Mouse (Mus musculus) urinary bladder, postnatal 25 days (tissue): ENCODE data around the gene Tubg2.
"Not testable (repeated sequence)": the region's sequence is repeated elsewhere in the genome, so short reads cannot be mapped to it uniquely, and the experiment has no call there.

Experiments
- DNase-seq: peaks from one replicate; pipeline ENCODE4 v3.0.0; 2022; ENCODE audit warnings: low spot score

Tubg2 gene

DNA sequence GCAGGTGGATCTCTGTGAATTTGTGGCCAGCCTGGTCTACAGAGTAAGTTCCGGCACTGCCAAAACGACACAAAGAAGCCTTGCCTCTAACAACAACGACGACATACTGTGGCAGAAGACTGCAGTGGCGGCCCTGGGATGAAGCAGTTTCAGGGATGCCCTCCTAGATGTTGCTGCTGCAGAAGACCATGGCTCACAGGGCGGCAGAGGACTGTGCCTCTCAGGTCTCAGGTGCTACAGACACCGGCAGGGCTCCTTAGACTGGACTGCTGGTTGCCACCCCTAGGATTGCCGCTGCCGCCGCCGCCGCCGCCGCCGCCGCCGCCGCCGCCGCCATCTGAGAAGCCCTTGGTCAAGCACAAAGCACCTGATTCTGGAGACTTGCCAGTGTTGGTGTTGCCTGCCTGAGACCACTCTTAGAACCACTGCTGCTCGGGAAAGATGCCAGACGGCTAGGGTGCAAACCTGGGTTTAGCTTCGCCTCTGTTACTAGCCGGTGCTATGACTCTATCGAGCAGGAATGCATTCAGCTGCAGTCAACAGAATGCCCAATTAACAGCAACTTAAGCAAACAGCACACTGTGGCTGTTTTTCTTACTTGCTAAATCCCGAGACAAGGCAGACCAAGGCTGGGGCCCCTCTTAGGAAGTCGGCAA lies 15.4 kb upstream of the Tubg2 start:
- DNase-seq = no peak

DNA sequence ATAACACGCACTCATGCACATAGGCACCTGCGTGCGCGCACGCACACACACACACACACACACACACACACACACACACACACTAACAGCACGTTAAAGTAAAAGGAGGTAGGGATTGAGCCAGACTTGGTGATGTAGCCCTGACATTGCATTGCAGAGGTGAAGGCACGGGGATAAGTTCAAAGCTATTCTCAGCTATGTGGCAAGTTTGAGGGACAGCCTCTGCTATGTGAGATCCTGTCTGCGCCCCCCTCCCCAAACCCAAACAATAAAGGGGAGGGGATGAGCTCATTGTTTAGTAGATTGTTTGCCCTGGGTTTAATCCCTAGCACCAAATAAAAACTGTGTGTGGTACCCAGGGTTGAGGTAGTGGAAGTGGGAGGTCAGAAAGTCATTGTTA lies 14.6 kb upstream of the Tubg2 start:
- no peak for DNase-seq

- DNase-seq = no peak
Observed at GRCm38 (mm10) chr11:101142215-101142967, 13.3 kb upstream of the Tubg2 start.

DNA sequence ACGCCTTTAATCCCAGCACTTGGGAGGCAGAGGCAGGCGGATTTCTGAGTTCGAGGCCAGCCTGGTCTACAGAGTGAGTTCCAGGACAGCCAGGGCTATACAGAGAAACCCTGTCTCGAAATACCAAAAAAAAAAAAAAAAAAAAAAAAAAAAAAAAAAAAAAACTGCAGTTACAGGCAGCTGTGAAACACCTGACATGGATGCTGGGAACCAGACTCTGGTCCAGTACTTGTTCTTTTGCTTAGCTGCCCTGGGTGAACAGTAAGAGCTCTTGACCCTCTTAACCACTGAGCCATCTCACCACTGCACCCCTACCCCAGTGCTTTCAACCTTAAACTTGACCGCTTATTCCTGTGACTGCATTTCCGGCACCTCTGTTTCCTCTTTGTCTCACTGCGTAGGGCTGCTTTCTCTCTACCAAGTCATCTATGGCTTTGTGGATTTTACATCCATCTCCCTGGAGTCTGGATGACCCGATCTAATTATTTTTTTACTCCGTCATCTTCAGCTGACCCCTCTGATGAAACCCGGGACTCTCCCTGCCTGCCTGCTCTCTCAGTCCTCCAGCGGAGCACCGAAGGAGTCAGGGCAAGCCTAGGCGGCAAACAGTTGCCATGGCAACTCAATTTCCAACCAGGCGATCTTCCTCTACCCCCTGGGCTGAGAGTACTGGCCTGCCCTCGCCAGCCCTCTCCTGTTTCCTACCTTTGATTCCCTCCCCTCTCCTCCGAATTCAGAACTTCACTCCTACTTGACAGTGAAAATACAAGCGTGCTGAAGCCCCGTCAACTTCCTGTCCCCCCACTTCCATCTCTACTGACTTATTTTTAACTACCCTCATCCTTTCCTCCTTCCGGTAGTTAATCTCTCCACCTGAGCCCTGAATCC lies 12.1 kb upstream of the Tubg2 start:
- DNase-seq = no peak

- DNase-seq = no peak
Observed at GRCm38 (mm10) chr11:101146377-101146776, 9.3 kb upstream of the Tubg2 start.

DNA sequence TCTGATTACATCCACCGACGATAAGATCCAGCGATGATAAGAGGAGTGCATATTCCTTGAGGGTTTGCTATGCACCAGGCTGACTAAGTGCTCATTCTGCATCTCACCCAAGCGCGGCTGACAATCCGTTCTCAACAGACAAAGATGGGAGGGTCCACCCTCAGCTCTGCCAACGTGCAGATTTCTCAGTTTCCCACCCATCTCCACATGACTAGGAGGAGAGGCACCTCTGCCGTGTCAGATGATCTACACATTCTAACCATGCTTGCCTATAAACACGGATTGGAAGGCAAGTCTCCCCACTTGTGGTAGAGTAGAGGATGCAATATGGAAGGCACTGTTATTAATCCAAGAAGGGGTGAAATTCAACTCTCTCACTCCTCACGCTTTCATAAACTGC lies 7.0 kb upstream of the Tubg2 start:
- no peak for DNase-seq

- no peak for DNase-seq
Observed at GRCm38 (mm10) chr11:101149178-101150105, 6.3 kb upstream of the Tubg2 start.

- no peak for DNase-seq
Observed at GRCm38 (mm10) chr11:101151063-101151462, 4.6 kb upstream of the Tubg2 start.

- DNase-seq = no peak
Observed at GRCm38 (mm10) chr11:101152825-101153224, 2.9 kb upstream of the Tubg2 start.

DNA sequence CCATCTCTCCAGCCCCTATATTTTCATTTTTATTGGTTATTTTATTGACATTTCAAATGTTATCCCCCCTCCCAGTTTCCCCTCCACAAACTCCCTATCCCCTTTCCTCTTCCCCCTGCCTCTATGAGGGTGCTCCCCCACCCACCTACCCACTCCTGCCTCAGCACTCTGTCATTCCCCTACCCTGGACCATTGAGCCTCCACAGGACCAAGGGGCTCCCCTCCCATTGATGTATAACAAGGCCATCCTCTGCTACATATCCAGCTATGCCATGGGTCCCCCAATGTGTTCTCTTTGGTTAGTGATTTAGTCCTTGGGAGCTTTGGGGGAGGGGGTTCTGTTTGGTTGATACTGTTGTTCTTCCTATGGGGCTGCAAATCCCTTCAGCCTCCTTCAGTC lies 1.1 kb upstream of the Tubg2 start:
- DNase-seq = no peak

- DNase-seq = no peak
Observed at GRCm38 (mm10) chr11:101155151-101155550, 556 bp upstream of the Tubg2 start.

GRCm38 (mm10) chr11:101160151-101160550 lies 4.4 kb downstream of the Tubg2 start:
- DNase-seq = not testable (repeated sequence)

DNA sequence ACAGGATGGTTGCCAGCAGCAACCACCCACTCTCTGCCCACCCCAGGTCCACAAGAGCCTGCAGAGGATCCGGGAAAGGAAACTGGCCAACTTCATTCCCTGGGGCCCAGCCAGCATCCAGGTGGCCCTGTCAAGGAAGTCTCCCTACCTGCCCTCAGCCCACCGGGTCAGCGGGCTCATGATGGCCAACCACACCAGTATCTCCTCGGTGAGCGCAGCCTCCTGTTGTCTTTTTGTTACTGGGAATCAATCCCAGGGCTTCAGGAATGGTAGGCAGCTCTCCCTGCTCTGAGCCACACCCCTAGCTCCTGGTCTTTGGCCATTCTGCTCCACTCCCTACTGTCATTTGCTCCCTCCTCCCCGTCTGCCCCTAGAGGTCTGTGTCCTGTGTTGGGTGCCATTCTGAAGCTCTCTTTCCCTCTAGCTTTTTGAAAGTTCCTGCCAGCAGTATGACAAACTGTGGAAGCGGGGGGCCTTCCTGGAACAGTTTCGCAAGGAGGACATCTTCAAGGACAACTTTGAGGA lies 5.3 kb downstream of the Tubg2 start:
- not testable (repeated sequence) for DNase-seq

- no peak for DNase-seq
Observed at GRCm38 (mm10) chr11:101161551-101161950, 5.8 kb downstream of the Tubg2 start.

- no peak for DNase-seq
Observed at GRCm38 (mm10) chr11:101162301-101162700, 6.6 kb downstream of the Tubg2 start.

- DNase-seq = no peak
Observed at GRCm38 (mm10) chr11:101162772-101163171, 7.1 kb downstream of the Tubg2 start.

GRCm38 (mm10) chr11:101163476-101164350 lies 8.0 kb downstream of the Tubg2 start:
- no peak for DNase-seq

- no peak for DNase-seq
Observed at GRCm38 (mm10) chr11:101164351-101164665, 8.6 kb downstream of the Tubg2 start.

DNA sequence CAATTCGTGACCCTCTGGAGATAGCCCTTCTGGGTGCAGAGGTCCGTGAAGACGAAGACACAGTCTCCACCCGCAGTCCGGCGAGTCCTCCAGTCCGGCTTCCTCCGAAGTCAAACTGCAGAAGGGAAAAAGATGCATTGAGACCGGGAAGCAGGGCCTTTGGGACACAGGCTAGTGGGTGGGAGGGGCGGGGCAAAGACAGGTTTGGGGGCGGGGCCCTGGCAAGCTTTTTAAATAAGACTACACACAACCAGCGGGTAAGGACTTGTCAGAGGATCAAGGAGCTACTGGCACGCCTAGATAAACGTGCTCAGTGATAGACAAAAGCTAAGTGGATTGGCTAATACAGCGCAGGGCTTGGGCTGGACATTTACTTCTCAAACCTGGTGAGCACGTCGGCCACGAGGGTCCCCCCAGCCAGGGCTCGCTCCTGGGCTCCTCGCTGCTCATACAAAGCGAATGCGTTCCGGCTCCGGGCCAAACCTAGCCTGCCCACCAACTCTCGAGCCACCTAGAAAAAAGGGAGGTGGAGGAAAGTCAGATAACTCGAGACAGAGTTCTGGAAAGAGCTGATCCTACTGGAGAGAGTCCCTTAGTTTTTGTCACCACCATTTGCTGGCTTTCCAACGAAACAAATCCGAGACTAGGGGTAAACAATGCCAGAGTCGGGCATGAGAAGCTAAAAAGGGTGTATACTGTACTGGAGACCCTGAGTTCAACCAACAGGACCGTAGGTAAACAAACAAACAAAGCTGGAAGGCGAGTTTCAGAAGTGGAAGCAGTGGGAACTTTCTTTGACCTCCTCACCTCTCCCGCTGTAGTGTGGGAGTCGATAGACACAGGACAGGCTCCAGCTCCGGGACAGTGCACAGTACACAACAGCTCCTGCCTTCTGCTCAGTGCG lies 9.2 kb downstream of the Tubg2 start:
- no peak for DNase-seq
